Mouse (Mus musculus) retina, postnatal 7 days (tissue): Measurements from ENCODE around the gene Cand2.
A peak's percentile ranks its signal among the peaks of the same experiment; 100 is the strongest.

Experiments used
- DNase-seq: peaks from one replicate; pipeline ENCODE4 v3.0.0-alpha.2; 2012; ENCODE audit warnings: low read depth, low spot score

Cand2 gene

DNA sequence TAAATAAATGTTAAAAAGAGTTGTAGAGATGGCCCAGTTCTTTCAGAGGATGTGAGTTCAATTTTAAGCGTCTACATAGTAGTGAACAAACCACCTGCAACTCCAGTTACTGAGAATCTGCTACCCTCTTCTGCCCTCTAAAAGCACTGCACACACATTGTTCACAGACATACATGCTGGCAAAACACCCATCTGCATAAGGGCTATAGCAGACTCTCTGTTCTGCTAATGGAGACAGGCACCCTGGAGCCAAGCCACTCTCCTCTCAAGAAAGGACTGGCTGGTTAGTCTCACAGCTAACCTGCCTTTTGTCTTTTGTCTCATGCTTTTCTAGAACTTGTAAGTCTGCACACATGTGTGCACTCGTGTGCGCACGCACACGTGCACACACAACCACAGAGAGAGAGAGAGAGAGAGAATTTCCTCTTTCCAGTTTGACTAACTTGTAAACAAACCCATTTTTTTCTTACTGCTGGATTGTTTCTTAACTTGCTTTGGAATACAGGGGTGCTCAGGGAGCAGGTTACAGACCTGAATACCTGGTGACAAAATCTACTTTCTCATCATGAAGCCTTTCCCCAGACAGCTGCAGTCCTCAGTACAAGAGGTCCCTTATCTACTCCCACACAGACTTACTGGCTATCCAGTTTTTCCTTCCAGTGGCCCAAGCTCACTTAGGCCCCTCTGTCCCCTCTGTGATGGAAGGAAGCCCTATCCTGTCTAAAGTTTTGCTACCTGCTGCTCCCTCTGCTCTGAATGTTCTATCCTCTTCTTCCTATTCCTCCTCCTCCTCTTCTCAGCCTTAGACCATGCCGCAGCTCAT, 56.7 kb downstream of the Cand2 start:
- no peak for DNase-seq

DNA sequence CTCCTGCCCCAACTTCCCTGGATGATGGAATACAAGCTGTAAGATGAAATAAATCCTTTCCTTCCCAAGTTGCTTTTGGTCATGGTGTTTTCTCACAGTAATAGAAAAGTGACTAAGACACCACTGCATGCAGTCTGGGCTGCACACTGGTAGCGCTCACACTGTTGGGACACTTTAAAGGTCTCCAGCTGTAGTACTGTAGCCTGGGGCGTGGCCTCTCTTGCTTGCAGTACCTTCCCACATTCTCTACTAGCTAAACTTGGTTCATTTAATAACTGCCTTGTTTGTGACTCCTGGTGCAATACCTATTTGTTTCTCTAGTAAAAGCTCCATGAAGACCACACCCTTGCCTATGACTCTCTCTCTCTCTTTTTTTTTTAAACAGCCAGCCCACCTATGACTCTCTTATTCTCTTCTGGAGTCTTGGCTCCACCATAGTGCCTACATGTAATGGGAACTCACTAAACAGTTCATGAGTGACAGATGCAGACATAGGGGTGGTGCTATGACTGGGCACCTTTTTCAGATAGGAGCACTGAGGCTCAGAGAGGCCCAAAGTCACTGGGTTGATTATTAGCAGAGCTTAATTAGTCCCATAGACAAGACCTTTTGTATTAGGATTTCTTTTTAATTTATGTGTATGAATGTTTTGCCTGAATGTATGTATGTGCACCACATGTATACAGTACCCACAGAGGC, 58.0 kb downstream of the Cand2 start:
- no peak for DNase-seq

DNA sequence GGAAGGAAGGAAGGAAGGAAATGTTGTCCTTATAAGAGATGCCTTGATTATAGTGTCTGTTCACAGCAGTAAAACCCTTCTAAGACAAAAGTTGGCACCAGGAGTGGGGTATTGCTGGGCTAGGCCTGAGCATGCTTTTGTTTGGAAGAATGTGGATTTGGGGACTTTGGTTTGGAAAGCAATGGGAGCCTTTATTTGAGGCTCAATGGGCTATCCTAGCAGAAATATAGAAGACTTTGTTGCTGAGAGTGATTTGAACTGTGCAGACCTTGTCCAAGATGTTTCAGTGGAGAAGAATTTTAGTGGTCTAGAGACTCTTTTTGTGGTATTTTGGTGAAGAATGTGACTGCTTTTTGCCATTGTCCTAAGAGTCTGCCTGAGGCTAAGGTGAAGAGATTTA, 59.5 kb downstream of the Cand2 start:
- no peak for DNase-seq

DNA sequence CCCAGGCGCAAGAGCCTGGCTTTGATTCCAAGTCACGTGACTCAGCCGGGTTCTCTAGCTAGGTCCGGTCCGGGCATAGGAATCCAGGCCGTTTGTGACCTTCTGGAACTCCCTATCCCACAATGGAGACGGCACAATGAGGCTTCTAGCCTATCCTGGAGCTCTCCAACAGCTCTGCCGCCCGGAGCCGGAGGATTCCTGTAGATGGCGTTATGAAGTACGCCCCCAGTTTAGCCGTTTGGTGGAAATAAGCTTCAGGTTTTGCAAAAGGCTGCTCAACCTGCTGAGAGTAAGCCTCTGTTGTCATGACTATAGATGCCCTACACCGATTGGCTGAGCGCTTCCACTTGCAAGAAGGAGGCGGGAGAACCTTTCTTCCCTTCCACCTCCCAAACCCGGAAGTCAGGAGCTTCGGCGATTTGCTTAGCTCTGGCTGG, 63.8 kb downstream of the Cand2 start, which contains the start of gene Efcab12:
Gene Efcab12, minus strand, starts transcription at position 252 of the 437 bp plus-strand sequence.
- peak; percentile 64 for DNase-seq

DNA sequence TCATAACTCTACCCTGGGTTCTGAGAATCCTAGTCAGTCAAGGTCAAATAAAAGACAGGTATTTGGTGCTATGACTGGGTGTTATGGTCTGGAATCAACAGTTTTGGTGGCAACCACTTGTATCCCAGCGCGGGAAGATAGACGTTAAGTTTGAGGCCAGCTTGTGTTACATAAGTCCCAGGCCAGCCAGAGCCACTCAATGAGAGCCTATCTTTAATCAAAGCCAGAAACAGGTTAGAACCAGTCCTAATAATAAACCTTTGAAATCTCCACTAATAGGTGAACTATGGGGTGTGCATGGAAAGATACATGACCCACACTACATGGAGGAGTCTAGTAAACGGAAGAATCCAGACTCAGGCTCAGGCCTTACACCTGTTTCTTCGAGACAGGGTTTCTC, 64.4 kb downstream of the Cand2 start:
- DNase-seq: no peak

DNA sequence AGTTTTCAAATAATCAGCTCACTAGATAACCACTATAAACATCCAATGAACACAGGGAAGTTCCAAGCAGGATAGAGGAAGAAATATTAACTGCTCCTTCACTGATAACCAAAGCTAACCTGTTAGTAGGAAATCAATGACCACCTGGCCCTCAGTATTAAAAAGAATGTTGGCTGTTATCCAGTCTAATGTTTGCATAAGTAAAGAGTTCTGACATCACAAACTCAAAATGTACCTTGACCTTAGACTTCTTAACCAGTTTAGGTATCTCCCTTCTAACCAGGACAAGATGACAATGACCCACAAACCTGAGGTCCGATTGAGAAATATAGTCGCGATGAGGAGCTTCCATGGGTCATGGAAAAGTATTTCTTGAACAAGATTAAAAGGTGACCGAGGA, 70.7 kb downstream of the Cand2 start:
- no peak for DNase-seq

DNA sequence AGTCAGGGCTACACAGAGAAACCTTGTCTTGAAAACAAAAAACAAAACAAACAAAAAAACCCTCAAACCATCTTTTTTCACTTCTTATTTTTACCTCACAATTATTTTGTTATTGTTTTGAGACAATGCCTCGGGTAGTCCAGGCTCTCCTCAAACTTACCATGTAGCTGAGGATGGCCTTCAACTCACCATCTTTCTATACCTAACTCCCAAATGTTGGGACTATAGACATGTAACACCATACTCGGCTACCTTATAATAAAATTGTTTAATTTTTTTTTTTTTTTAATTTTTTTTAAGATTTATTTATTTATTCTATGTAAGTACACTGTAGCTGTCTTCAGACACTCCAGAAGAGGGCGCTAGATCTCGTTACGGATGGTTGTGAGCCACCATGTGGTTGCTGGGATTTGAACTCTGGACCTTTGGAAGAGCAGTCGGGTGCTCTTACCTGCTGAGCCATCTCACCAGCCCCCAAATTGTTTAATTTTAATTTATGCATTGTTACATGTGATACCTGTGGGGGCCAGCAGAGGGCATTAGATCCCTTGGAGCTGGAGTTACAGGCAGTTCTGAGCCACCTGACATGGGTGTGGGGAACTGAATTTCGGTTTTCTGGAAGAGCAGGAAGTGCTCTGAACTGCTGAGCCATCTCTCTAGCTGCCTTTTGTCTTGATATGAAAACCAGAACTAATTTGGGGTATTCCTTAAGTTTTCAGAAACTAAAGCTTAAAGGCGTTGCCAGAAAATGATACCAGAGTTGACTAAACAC, 72.5 kb downstream of the Cand2 start:
- DNase-seq: peak; percentile 33

DNA sequence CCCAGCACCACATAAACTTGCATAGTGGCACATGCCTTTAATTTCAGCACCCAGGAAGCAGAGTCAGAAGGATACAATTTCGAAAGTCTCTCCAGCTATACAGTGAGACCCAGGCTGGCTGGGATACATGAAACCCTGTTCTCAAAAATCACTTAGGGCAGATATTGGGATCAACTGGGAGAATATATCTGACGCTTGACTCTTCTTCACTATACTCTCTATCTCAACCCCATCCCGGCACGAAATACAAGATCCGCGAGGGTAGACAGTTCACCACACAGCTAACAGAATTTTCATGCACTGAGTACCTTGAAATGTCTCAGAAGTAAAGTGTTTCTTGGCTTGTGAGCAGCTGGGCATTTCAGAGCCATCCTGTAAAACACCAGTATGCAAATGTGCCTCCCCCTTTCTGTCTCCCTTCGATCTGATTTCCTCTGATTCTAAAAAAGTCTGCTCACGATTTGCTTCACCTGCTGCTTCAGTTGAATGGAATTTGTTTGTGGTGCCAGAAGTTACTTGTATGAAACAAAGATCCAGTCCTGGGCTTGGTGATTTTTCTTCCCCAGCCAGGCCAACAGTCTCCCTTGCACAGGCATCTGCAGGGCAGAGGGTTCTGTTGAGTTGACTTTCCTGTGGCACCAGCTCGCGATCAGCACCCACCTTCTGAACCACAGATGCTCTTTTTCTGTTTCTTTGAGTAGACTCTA, 74.4 kb downstream of the Cand2 start:
- no peak for DNase-seq

DNA sequence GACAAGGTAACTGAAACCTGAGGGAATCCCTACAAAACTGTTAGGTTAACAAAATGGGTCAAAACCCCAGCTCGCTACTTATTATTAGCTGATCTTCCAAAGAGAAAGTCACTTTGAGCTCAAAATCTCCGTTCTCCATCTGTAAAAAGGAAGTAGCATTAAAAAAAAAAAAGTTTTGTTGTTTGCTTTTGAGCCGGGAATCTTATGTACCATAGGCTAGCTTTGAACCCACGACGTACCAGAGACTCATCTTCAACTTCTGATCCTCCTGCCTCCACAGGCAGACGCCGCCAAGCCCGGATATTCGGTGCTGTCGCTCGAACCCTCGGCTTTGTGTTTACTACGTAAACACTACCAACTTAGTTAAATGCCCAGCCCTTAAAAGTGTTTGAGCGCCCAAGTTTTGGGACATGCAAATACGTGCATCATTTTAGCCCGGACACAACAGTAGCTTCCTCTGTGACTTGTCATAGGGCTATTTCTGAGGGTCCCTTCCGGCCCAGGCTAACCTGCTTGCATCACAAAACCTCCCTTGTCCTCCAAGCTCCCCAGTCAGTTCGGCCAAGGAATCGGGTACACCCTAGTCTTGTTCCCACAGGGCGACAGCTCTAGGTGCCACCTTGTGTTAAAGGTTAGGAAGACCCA, 78.2 kb downstream of the Cand2 start:
- DNase-seq: no peak

DNA sequence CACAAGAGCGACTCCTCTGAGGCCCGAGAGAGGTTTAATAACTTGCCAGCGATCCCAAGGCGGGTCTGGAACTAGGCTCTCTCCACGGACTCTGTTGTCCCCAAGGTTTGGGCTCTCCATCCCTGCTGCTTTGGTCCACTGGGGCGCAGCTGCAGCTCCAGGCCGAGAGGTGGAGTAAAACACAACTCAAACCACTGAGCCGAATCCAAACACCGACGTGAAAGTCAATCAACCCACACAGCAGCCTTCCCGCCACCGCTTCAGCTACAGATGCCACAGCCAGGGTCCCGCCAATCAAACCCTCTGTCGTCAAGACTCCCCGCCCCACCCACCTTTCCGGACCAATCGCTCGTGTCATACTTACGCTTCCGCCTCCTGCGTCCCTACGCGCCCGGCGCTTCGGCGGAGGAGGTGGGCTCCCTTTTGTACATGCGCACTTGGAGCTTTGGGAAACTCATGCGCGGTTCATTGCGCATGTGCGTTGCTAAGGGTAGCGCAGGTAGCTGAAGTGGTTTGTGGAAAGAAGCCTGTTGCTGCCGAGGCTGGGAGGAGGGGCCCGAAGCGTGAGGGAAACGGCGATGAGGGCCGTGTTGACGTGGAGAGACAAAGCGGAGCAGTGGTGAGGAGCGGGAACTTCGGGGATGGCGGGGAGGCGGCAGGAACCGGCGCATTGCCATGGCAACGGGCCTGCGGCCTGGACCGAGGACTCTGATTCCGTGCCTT, 78.9 kb downstream of the Cand2 start, which contains the start of the genes Mbd4 and Ift122:
Gene Mbd4, minus strand, starts transcription at position 281 of the 723 bp plus-strand sequence.
Gene Ift122, plus strand, starts transcription at position 380 of the 723 bp plus-strand sequence.
- peak; percentile 99 for DNase-seq

DNA sequence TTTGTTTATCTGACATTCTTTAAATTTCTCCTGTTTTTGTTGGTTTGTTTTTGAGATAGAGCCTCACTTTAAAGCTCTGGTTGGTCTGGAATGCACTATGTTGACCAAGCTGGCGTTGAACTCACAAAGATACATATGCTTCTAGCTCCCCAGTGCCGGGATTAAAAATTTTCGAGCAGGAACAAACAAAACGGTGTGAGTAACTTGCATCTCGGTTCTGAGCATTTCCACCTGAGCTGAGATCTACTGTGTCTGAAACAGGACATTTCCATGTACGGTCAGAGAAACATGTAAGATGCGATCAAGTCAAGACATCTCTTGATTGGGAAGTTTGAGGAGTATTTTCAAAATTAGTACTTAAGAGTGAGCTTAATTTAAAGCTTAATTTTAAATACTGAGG, 79.6 kb downstream of the Cand2 start:
- no peak for DNase-seq

DNA sequence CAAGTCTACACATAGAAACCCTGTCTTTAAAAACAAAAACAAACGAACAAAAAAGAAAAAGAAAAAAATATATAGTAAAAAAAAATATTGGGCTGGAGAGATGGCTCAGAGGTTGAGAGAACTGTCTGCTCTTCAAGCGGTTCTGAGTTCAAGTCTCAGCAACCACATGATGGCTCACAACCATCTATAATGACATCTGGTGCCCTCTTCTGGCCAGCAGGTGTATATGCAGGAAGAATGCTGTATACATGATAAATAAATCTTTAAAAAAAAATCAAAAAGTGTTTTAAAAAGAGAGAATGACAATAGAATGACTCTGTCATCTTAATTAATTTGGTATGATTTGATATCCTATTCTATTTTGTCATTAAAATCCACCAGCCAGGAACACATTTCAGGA, 80.1 kb downstream of the Cand2 start:
- DNase-seq: no peak
